20 mouse cellular contexts compared by ENCODE assay signal in the genomic region with DNA sequence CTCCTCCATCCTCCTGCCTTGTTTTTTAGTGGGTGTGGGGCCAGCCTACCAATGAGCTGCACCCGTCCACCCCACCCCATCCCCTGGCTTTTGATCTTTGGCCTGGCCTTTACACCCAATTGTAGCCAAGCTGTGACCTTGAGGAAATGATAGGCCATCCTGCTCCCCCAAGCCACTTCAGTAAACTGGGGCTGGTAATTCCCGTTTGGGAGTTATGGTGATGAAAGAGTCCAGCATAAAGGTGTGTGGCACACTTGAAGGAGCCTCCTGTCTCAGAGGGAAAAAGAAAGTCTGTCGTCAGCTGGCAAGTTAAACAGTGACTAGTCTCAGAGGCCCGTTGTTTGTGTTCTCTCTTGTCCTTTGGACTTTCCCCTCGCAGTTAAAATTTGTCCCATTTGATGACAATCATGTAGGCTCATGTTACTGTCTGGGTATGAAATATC. TPM values are rescaled to one million over a fixed set of nuclear protein-coding genes. Genes with fewer than 3 reads are reported as not detected.
A peak's percentile ranks its signal among the peaks of the same experiment; 100 is the strongest.
DNase-seq lines count a peak whose midpoint lies in the region; ATAC-seq and TF ChIP-seq lines count a peak whose summit lies in the region.
"Had no signal": no experiment of that assay in that cellular context is flagged by ENCODE, and none has a peak within 500 bp of the region (broad histone marks: within the 10 kb centered on the region; RNA-seq: fewer than 3 reads in every experiment).

No protein-coding gene starts in this region.

- peak overlapping the region; percentile 24 for H3K4me2 ChIP-seq in intestine, embryonic 15.5 days (replicated peaks)
- H3K4me2 ChIP-seq in hindbrain, embryonic 12.5 days (replicated peaks): no peak overlapping the region
- H3K4me2 ChIP-seq: forebrain, embryonic 15.5 days; heart, embryonic 15.5 days; hindbrain, embryonic 15.5 days; limb, embryonic 15.5 days had no signal

- no peak for TF ChIP-seq CTCF in small intestine, adult 2 months (IDR thresholded peaks at IDR 0.05; ENCODE audit: extremely low read depth, insufficient read length, insufficient replicate concordance, low read depth, low read length)

- no peak overlapping the region for H3K9ac ChIP-seq in intestine, embryonic 15.5 days
- no peak overlapping the region for H3K9ac ChIP-seq in hindbrain, embryonic 12.5 days
- H3K9ac ChIP-seq: forebrain, embryonic 15.5 days; heart, embryonic 15.5 days; hindbrain, embryonic 15.5 days; limb, embryonic 15.5 days had no signal

- no peaks in the 10 kb centered on the region for H3K9me3 ChIP-seq in intestine, embryonic 15.5 days
- H3K9me3 ChIP-seq in hindbrain, embryonic 12.5 days (replicated peaks): no peaks in the 10 kb centered on the region
- H3K9me3 ChIP-seq: forebrain, embryonic 15.5 days; G1E; heart, embryonic 15.5 days; hindbrain, embryonic 15.5 days; limb, embryonic 15.5 days had no signal

- H3K4me1 ChIP-seq in intestine, embryonic 15.5 days (replicated peaks): peaks cover 27% of the 10 kb centered on the region
- peaks cover 23% of the 10 kb centered on the region for H3K4me1 ChIP-seq in small intestine, adult 2 months (ENCODE audit: control insufficient read depth, insufficient read depth, insufficient read length, low read length)
- H3K4me1 ChIP-seq in hindbrain, embryonic 12.5 days: peaks cover 15% of the 10 kb centered on the region

- ATAC-seq in intestine, embryonic 15.5 days: peak; percentile 79
- no peak for ATAC-seq in hindbrain, embryonic 12.5 days (ENCODE audit: low FRiP score)
- ATAC-seq: forebrain, embryonic 15.5 days had no signal

- peak; percentile 78 to 86 for DNase-seq in kidney, adult 8-10 months
- DNase-seq in kidney, postnatal 36 days: peak; percentile 71 to 85
- DNase-seq in cerebellum, adult 8-10 months: no peak
- DNase-seq in spleen, postnatal 14 days (ENCODE audit: low spot score in 2 of 2): no peak
- DNase-seq in thymus, postnatal 25 days: no peak
- DNase-seq: adrenal gland, postnatal 10 days; cerebellum, adult 9-11 months; gastrocnemius, adult 2 months; heart, adult 11 months; midbrain, embryonic 14.5 days; right cerebral cortex, postnatal 14 days had no signal

- H3K27ac ChIP-seq in intestine, embryonic 15.5 days: peak overlapping the region; percentile 86
- peak overlapping the region; percentile 91 for H3K27ac ChIP-seq in small intestine, adult 2 months (ENCODE audit: insufficient read depth, low read depth, low read length)
- no peak overlapping the region for H3K27ac ChIP-seq in hindbrain, embryonic 12.5 days
- H3K27ac ChIP-seq: forebrain, embryonic 15.5 days; gastrocnemius, adult 2 months; heart, embryonic 15.5 days; hindbrain, embryonic 15.5 days; limb, embryonic 15.5 days; macrophage had no signal

- no peak overlapping the region for H3K4me3 ChIP-seq in intestine, embryonic 15.5 days (replicated peaks)
- H3K4me3 ChIP-seq in small intestine, adult 2 months (ENCODE audit: low read depth, low read length): no peak overlapping the region
- no peak overlapping the region for H3K4me3 ChIP-seq in hindbrain, embryonic 12.5 days
- H3K4me3 ChIP-seq: forebrain, embryonic 15.5 days; gastrocnemius, adult 2 months; heart, embryonic 15.5 days; hindbrain, embryonic 15.5 days; limb, embryonic 15.5 days had no signal

- H3K27me3 ChIP-seq in intestine, embryonic 15.5 days (replicated peaks): no peaks in the 10 kb centered on the region
- no peaks in the 10 kb centered on the region for H3K27me3 ChIP-seq in small intestine, adult 2 months (ENCODE audit: control insufficient read depth, insufficient read depth, low read length)
- H3K27me3 ChIP-seq in hindbrain, embryonic 12.5 days: no peaks in the 10 kb centered on the region
- H3K27me3 ChIP-seq: forebrain, embryonic 15.5 days; heart, embryonic 15.5 days; hindbrain, embryonic 15.5 days; limb, embryonic 15.5 days had no signal

- H3K36me3 ChIP-seq in intestine, embryonic 15.5 days: peaks cover 5% of the 10 kb centered on the region
- H3K36me3 ChIP-seq in small intestine, adult 2 months (ENCODE audit: control insufficient read depth, insufficient read depth, low read length): 0 out of 2 replicates have a peak, but pooled peaks cover 3% of the 10 kb centered on the region
- 0 out of 2 replicates have a peak, but pooled peaks cover 3% of the 10 kb centered on the region for H3K36me3 ChIP-seq in hindbrain, embryonic 12.5 days

- no peak for TF ChIP-seq POLR2A in small intestine, adult 2 months (IDR thresholded peaks at IDR 0.05; ENCODE audit: low read depth, low read length)

- WGBS in intestine, embryonic 15.5 days: 40% methylated on average over 5 of the region's 5 CpGs
- 31% methylated on average over 5 of the region's 5 CpGs for WGBS in small intestine, adult 2 months
- 67% methylated on average over 5 of the region's 5 CpGs for WGBS in hindbrain, embryonic 12.5 days

RNA-seq across cellular contexts. Expression of a gene that starts 2.7 kb away (rescaled TPM):
- 205 and 233 TPM in 2 replicates for polyA plus RNA-seq in intestine, embryonic 15.5 days (2015; fragmentation: Nextera tagmentation; extraction: Ambion mirVana)
- polyA plus RNA-seq in small intestine, adult 2 months (2012; rRNA removed): 44.5 and 81.9 TPM in 2 replicates
- 66.5 and 69.3 TPM in 2 replicates for polyA plus RNA-seq in hindbrain, embryonic 12.5 days (2016; fragmentation: Nextera tagmentation; extraction: Ambion mirVana)

RNA-seq across cellular contexts. Expression of a gene that starts 16.0 kb away (rescaled TPM):
- 216 and 219 TPM in 2 replicates for polyA plus RNA-seq in intestine, embryonic 15.5 days (2015; fragmentation: Nextera tagmentation; extraction: Ambion mirVana)
- 56.3 and 62.1 TPM in 2 replicates for polyA plus RNA-seq in small intestine, adult 2 months (2012; rRNA removed)
- 123 and 147 TPM in 2 replicates for polyA plus RNA-seq in hindbrain, embryonic 12.5 days (2016; fragmentation: Nextera tagmentation; extraction: Ambion mirVana)

RNA-seq across cellular contexts. Expression of a gene that starts 19.5 kb away (rescaled TPM):
- 2.0 and 2.5 TPM in 2 replicates for polyA plus RNA-seq in intestine, embryonic 15.5 days (2015; fragmentation: Nextera tagmentation; extraction: Ambion mirVana)
- 5.7 and 12.5 TPM in 2 replicates for polyA plus RNA-seq in small intestine, adult 2 months (2012; rRNA removed)
- 0.46 and 0.52 TPM in 2 replicates for polyA plus RNA-seq in hindbrain, embryonic 12.5 days (2016; fragmentation: Nextera tagmentation; extraction: Ambion mirVana)

RNA-seq across cellular contexts. Expression of a gene that starts 32.5 kb away (rescaled TPM):
- polyA plus RNA-seq in intestine, embryonic 15.5 days (2015; fragmentation: Nextera tagmentation; extraction: Ambion mirVana): 41.0 and 44.5 TPM in 2 replicates
- 100.0 and 118 TPM in 2 replicates for polyA plus RNA-seq in small intestine, adult 2 months (2012; rRNA removed)
- polyA plus RNA-seq in hindbrain, embryonic 12.5 days (2016; fragmentation: Nextera tagmentation; extraction: Ambion mirVana): 61.3 and 62.8 TPM in 2 replicates

RNA-seq across cellular contexts. Expression of a gene that starts 43.6 kb away (rescaled TPM):
- 13.8 and 16.0 TPM in 2 replicates for polyA plus RNA-seq in intestine, embryonic 15.5 days (2015; fragmentation: Nextera tagmentation; extraction: Ambion mirVana)
- 14.3 and 34.1 TPM in 2 replicates for polyA plus RNA-seq in small intestine, adult 2 months (2012; rRNA removed)
- 32.7 and 33.2 TPM in 2 replicates for polyA plus RNA-seq in hindbrain, embryonic 12.5 days (2016; fragmentation: Nextera tagmentation; extraction: Ambion mirVana)

Comparison
In these comparisons a context has a peak if more than half of its experiments do, and no peak if none do; other contexts are left out.
1. DNase-seq: peak in kidney, adult 8-10 months (2 of 2) and kidney, postnatal 36 days (2 of 2); none in cerebellum, adult 8-10 months (single experiment), spleen, postnatal 14 days (0 of 2) and thymus, postnatal 25 days (single experiment).